Mouse (Mus musculus): ENCODE results near the gene Eefsec. TPM values are rescaled to one million over a fixed set of nuclear protein-coding genes. Genes with fewer than 3 reads are reported as not detected.
A peak's percentile ranks its signal among the peaks of the same experiment; 100 is the strongest.

The Eefsec gene
- polyA plus RNA-seq, 1 experiment from 2014 or later: 19.2 TPM

DNA sequence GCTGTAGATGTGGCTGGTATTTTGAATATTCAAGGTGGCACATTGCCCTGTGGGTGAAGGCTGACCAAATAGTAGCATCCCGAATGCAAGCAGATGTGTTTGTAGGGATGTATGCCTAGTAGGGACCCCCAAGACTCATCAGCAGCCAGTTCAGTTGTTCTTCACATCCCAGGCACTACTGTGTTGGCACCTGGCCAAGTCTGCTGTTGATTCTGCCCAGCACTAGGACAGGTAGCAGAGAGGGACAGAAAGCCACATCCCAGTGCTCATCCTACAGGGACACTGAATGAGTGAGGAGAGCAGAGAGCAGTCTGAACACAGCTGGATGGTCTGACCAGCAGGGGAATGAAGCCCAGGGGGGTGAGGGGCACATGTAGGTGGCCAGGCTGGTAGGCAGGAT is 197.1 kb downstream of the Eefsec start:
- H3K36me3 ChIP-seq (ENCODE audit: control insufficient read depth, insufficient read depth, low read length): no peaks in the 10 kb centered on the region
- 88% methylated on average over 1 of the region's 1 CpGs for WGBS
- ATAC-seq (ENCODE audit: insufficient number of reproducible peaks, insufficient read depth, low FRiP score, low read depth): no peak
- H3K27ac ChIP-seq (replicated peaks in 1 of 2; ENCODE audit: control insufficient read depth in 1 of 2, insufficient read depth in 1 of 2, low read depth in 2 of 2, low read length in 2 of 2): no peak overlapping the region
- no peak overlapping the region for H3K4me3 ChIP-seq (ENCODE audit: control insufficient read depth in 1 of 2, insufficient read depth in 1 of 2, low read depth in 1 of 2, low read length in 2 of 2)
- H3K4me1 ChIP-seq (ENCODE audit: control insufficient read depth in 2 of 2, insufficient read depth in 2 of 2, low read length in 2 of 2): peaks cover 7 to 12% of the 10 kb centered on the region in 2 experiments; a peak in 2 of 4 replicates
- no peak overlapping the region for H3K9ac ChIP-seq (ENCODE audit: low read length)
- no peaks in the 10 kb centered on the region for H3K9me3 ChIP-seq (ENCODE audit: control insufficient read depth, low read length)
- H3K27me3 ChIP-seq (ENCODE audit: control insufficient read depth, insufficient read depth, low read length): 0 out of 2 replicates have a peak, but pooled peaks cover 4% of the 10 kb centered on the region
- no peak overlapping the region for H3K4me2 ChIP-seq (ENCODE audit: low read length)

GRCm38 (mm10) chr6:88242604-88243003 is 203.7 kb downstream of the Eefsec start:
- Histone ChIP-seq H3K9me3 (ENCODE audit: control insufficient read depth, low read length) (no peaks in the 10 kb centered on the region), H3K4me1 (ENCODE audit: control insufficient read depth in 2 of 2, insufficient read depth in 2 of 2, low read length in 2 of 2) (peaks cover 0 to 3% of the 10 kb centered on the region in 2 experiments; a peak in 1 of 4 replicates), H3K4me2 (ENCODE audit: low read length) (0 out of 2 replicates have a peak overlapping the region, but pooled peaks have one; percentile 16), H3K27me3 (ENCODE audit: control insufficient read depth, insufficient read depth, low read length) (peaks cover 17% of the 10 kb centered on the region), H3K27ac (replicated peaks in 1 of 2; ENCODE audit: control insufficient read depth in 1 of 2, insufficient read depth in 1 of 2, low read depth in 2 of 2, low read length in 2 of 2) (no peak overlapping the region), H3K4me3 (ENCODE audit: control insufficient read depth in 1 of 2, insufficient read depth in 1 of 2, low read depth in 1 of 2, low read length in 2 of 2) (no peak overlapping the region), H3K36me3 (ENCODE audit: control insufficient read depth, insufficient read depth, low read length) (no peaks in the 10 kb centered on the region), H3K9ac (ENCODE audit: low read length) (no peak overlapping the region)
- 1% methylated on average over 15 of the region's 15 CpGs for WGBS
- ATAC-seq (ENCODE audit: insufficient number of reproducible peaks, insufficient read depth, low FRiP score, low read depth): peak; percentile 52

GRCm38 (mm10) chr6:88236513-88236912 is 209.8 kb downstream of the Eefsec start:
- Histone ChIP-seq H3K36me3 (ENCODE audit: control insufficient read depth, insufficient read depth, low read length) (no peaks in the 10 kb centered on the region), H3K27me3 (ENCODE audit: control insufficient read depth, insufficient read depth, low read length) (peaks cover 28% of the 10 kb centered on the region), H3K4me2 (ENCODE audit: low read length) (peak overlapping the region; percentile 57), H3K4me3 (ENCODE audit: control insufficient read depth in 1 of 2, insufficient read depth in 1 of 2, low read depth in 1 of 2, low read length in 2 of 2) (no peak overlapping the region), H3K9me3 (ENCODE audit: control insufficient read depth, low read length) (no peaks in the 10 kb centered on the region), H3K27ac (replicated peaks in 1 of 2; ENCODE audit: control insufficient read depth in 1 of 2, insufficient read depth in 1 of 2, low read depth in 2 of 2, low read length in 2 of 2) (no peak overlapping the region), H3K9ac (ENCODE audit: low read length) (0 out of 2 replicates have a peak overlapping the region, but pooled peaks have one; percentile 54), H3K4me1 (ENCODE audit: control insufficient read depth in 2 of 2, insufficient read depth in 2 of 2, low read length in 2 of 2) (peaks cover 11 to 15% of the 10 kb centered on the region in 2 experiments)
- ATAC-seq (ENCODE audit: insufficient number of reproducible peaks, insufficient read depth, low FRiP score, low read depth): no peak
- 10% methylated on average over 7 of the region's 7 CpGs for WGBS

GRCm38 (mm10) chr6:88235983-88236382 is 210.4 kb downstream of the Eefsec start:
- ATAC-seq (ENCODE audit: insufficient number of reproducible peaks, insufficient read depth, low FRiP score, low read depth): no peak
- Histone ChIP-seq H3K9ac (ENCODE audit: low read length) (peak overlapping the region; percentile 54; the same call in 1 of the 2 replicates), H3K27ac (replicated peaks in 1 of 2; ENCODE audit: control insufficient read depth in 1 of 2, insufficient read depth in 1 of 2, low read depth in 2 of 2, low read length in 2 of 2) (no peak overlapping the region), H3K36me3 (ENCODE audit: control insufficient read depth, insufficient read depth, low read length) (no peaks in the 10 kb centered on the region), H3K4me3 (ENCODE audit: control insufficient read depth in 1 of 2, insufficient read depth in 1 of 2, low read depth in 1 of 2, low read length in 2 of 2) (no peak overlapping the region), H3K9me3 (ENCODE audit: control insufficient read depth, low read length) (no peaks in the 10 kb centered on the region), H3K4me1 (ENCODE audit: control insufficient read depth in 2 of 2, insufficient read depth in 2 of 2, low read length in 2 of 2) (peaks cover 11 to 15% of the 10 kb centered on the region in 2 experiments), H3K27me3 (ENCODE audit: control insufficient read depth, insufficient read depth, low read length) (peaks cover 28% of the 10 kb centered on the region), H3K4me2 (ENCODE audit: low read length) (peak overlapping the region; percentile 57)
- WGBS: 3% methylated on average over 17 of the region's 17 CpGs

- H3K27ac ChIP-seq (replicated peaks in 1 of 2; ENCODE audit: control insufficient read depth in 1 of 2, insufficient read depth in 1 of 2, low read depth in 2 of 2, low read length in 2 of 2): no peak overlapping the region
- no peak overlapping the region for H3K4me2 ChIP-seq (ENCODE audit: low read length)
- H3K9me3 ChIP-seq (ENCODE audit: control insufficient read depth, low read length): no peaks in the 10 kb centered on the region
- ATAC-seq (ENCODE audit: insufficient number of reproducible peaks, insufficient read depth, low FRiP score, low read depth): no peak
- H3K4me3 ChIP-seq (ENCODE audit: control insufficient read depth in 1 of 2, insufficient read depth in 1 of 2, low read depth in 1 of 2, low read length in 2 of 2): no peak overlapping the region
- H3K27me3 ChIP-seq (ENCODE audit: control insufficient read depth, insufficient read depth, low read length): peaks cover 28% of the 10 kb centered on the region
- H3K4me1 ChIP-seq (ENCODE audit: control insufficient read depth in 2 of 2, insufficient read depth in 2 of 2, low read length in 2 of 2): peaks cover 11 to 15% of the 10 kb centered on the region in 2 experiments
- 35% methylated on average over 8 of the region's 8 CpGs for WGBS
- 0 out of 2 replicates have a peak overlapping the region, but pooled peaks have one; percentile 54 for H3K9ac ChIP-seq (ENCODE audit: low read length)
- no peaks in the 10 kb centered on the region for H3K36me3 ChIP-seq (ENCODE audit: control insufficient read depth, insufficient read depth, low read length)
These were observed 210.9 kb downstream of the Eefsec start for GRCm38 (mm10) chr6:88235461-88235860.

GRCm38 (mm10) chr6:88233996-88234395 is 212.3 kb downstream of the Eefsec start:
- no peak overlapping the region for H3K9ac ChIP-seq (ENCODE audit: low read length)
- peaks cover 30% of the 10 kb centered on the region for H3K27me3 ChIP-seq (ENCODE audit: control insufficient read depth, insufficient read depth, low read length)
- H3K27ac ChIP-seq (replicated peaks in 1 of 2; ENCODE audit: control insufficient read depth in 1 of 2, insufficient read depth in 1 of 2, low read depth in 2 of 2, low read length in 2 of 2): no peak overlapping the region
- no peak overlapping the region for H3K4me2 ChIP-seq (ENCODE audit: low read length)
- H3K9me3 ChIP-seq (ENCODE audit: control insufficient read depth, low read length): no peaks in the 10 kb centered on the region
- H3K36me3 ChIP-seq (ENCODE audit: control insufficient read depth, insufficient read depth, low read length): no peaks in the 10 kb centered on the region
- peaks cover 11 to 15% of the 10 kb centered on the region in 2 experiments for H3K4me1 ChIP-seq (ENCODE audit: control insufficient read depth in 2 of 2, insufficient read depth in 2 of 2, low read length in 2 of 2)
- no peak for ATAC-seq (ENCODE audit: insufficient number of reproducible peaks, insufficient read depth, low FRiP score, low read depth)
- WGBS: 76% methylated on average over 8 of the region's 8 CpGs
- no peak overlapping the region for H3K4me3 ChIP-seq (ENCODE audit: control insufficient read depth in 1 of 2, insufficient read depth in 1 of 2, low read depth in 1 of 2, low read length in 2 of 2)

DNA sequence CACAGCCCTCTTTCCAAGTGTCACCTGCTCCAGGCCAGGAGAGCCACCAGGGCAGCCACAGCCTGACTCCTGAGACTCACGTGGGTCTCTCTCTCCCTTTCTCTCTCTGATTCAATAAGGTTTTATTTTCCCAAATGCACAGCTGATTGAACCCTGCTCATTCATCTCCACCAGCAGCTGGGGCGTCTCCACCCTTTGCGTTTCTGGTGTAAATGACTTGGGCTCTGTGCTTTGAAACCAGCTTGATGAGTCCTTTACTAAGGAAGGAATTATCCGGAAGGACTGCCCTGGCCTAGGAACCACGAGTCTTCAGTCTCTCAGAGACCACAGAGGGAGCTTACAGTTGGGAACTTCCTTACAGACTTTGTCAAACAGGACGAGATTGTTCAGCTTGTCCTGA is 214.1 kb downstream of the Eefsec start:
- Histone ChIP-seq H3K4me2 (ENCODE audit: low read length) (no peak overlapping the region), H3K27me3 (ENCODE audit: control insufficient read depth, insufficient read depth, low read length) (peaks cover 28% of the 10 kb centered on the region), H3K9me3 (ENCODE audit: control insufficient read depth, low read length) (no peaks in the 10 kb centered on the region), H3K4me1 (ENCODE audit: control insufficient read depth in 2 of 2, insufficient read depth in 2 of 2, low read length in 2 of 2) (peaks cover 11 to 15% of the 10 kb centered on the region in 2 experiments), H3K4me3 (ENCODE audit: control insufficient read depth in 1 of 2, insufficient read depth in 1 of 2, low read depth in 1 of 2, low read length in 2 of 2) (no peak overlapping the region), H3K9ac (ENCODE audit: low read length) (no peak overlapping the region), H3K27ac (replicated peaks in 1 of 2; ENCODE audit: control insufficient read depth in 1 of 2, insufficient read depth in 1 of 2, low read depth in 2 of 2, low read length in 2 of 2) (no peak overlapping the region), H3K36me3 (ENCODE audit: control insufficient read depth, insufficient read depth, low read length) (no peaks in the 10 kb centered on the region)
- 73% methylated on average over 6 of the region's 6 CpGs for WGBS
- no peak for ATAC-seq (ENCODE audit: insufficient number of reproducible peaks, insufficient read depth, low FRiP score, low read depth)

DNA sequence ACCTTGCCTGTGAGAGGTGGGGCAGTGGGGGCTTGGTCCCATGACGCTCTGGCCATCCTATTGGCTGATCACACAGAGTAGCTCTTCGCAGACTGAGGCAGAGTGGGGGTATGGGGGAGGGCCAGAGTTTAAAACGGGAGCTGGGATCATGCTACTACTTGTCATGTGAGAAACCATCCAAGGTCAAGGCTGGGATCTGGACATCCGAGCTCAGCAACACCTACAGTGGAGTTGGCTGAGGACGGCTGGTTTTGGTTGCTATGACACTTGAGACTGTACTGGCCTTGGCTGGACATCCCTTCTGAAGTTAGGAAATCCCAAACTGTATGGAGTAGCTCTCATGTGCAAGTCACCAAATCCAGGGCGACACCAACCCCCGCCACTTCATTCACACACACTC is 214.5 kb downstream of the Eefsec start:
- no peak overlapping the region for H3K4me3 ChIP-seq (ENCODE audit: control insufficient read depth in 1 of 2, insufficient read depth in 1 of 2, low read depth in 1 of 2, low read length in 2 of 2)
- no peak for ATAC-seq (ENCODE audit: insufficient number of reproducible peaks, insufficient read depth, low FRiP score, low read depth)
- H3K4me1 ChIP-seq (ENCODE audit: control insufficient read depth in 2 of 2, insufficient read depth in 2 of 2, low read length in 2 of 2): peaks cover 11 to 13% of the 10 kb centered on the region in 2 experiments
- H3K4me2 ChIP-seq (ENCODE audit: low read length): no peak overlapping the region
- H3K9me3 ChIP-seq (ENCODE audit: control insufficient read depth, low read length): no peaks in the 10 kb centered on the region
- no peaks in the 10 kb centered on the region for H3K36me3 ChIP-seq (ENCODE audit: control insufficient read depth, insufficient read depth, low read length)
- 72% methylated on average over 7 of the region's 7 CpGs for WGBS
- no peak overlapping the region for H3K9ac ChIP-seq (ENCODE audit: low read length)
- H3K27ac ChIP-seq (replicated peaks in 1 of 2; ENCODE audit: control insufficient read depth in 1 of 2, insufficient read depth in 1 of 2, low read depth in 2 of 2, low read length in 2 of 2): no peak overlapping the region
- H3K27me3 ChIP-seq (ENCODE audit: control insufficient read depth, insufficient read depth, low read length): peaks cover 28% of the 10 kb centered on the region
